Mouse (Mus musculus) Patski (cell line): ENCODE data around the gene Tmem8b. TPM values are rescaled to one million over a fixed set of nuclear protein-coding genes. Genes with fewer than 3 reads are reported as not detected.

Experiments
- ATAC-seq: fragments of 100-300 bp; one replicate; pipeline ENCODE4 v1.8.0; 2021
- CTCF ChIA-PET: fragments of 350-600 bp; sonication (Branson Sonifier 250); formaldehyde crosslinking; loops from one replicate; lab custom pipeline; 2022; ENCODE audit warnings: inconsistent platforms; lab: Charles Lee
- POLR2A ChIA-PET: fragments of 350-600 bp; sonication (Branson Sonifier 250); formaldehyde crosslinking; loops from one replicate; lab custom pipeline; 2022; ENCODE audit warnings: antibody characterized with exemption, inconsistent platforms; lab: Charles Lee
- DNase-seq: peaks from one replicate; pipeline ENCODE4 v3.0.0-alpha.2; 2011; ENCODE audit warnings: low read depth, low spot score
- H3K27me3 ChIP-seq: fragments of 371-371 bp; one replicate; pipeline ENCODE4 v1.5.1; 2021
- CTCF ChIP-seq: fragments of 100-300 bp; IDR thresholded peaks from one replicate; pipeline ENCODE4 v1.5.1; 2021
- in situ Hi-C: fragments of 300-500 bp; cut with MboI; formaldehyde crosslinking; loops from 3 replicates; pipeline ENCODE4 v1.11.1; 2018; ENCODE audit warnings: low pct_unique_long_range_greater_than_20kb, mixed read lengths
- polyA plus RNA-seq: library from polyadenylated mRNA; unstranded; gene quantifications from one replicate; pipeline ENCODE4 v1.2.3, GENCODE M21; 2021

Tmem8b gene
- polyA plus RNA-seq, 1 experiment from 2014 or later = 4.8 TPM

GRCm38 (mm10) chr4:43633736-43634135, 35.0 kb upstream of the Tmem8b start:
- ATAC-seq = no peak
- ChIA-PET POLR2A (no interaction called here), CTCF (no interaction called here)
- in situ Hi-C loops = loop anchor here (5.0 kb wide), 1 partner anchor 74 kb away; no protein-coding TSS in a partner anchor
- TF ChIP-seq CTCF = no peak
- H3K27me3 ChIP-seq = no peaks in the 10 kb centered on the region
- DNase-seq = no peak

DNA sequence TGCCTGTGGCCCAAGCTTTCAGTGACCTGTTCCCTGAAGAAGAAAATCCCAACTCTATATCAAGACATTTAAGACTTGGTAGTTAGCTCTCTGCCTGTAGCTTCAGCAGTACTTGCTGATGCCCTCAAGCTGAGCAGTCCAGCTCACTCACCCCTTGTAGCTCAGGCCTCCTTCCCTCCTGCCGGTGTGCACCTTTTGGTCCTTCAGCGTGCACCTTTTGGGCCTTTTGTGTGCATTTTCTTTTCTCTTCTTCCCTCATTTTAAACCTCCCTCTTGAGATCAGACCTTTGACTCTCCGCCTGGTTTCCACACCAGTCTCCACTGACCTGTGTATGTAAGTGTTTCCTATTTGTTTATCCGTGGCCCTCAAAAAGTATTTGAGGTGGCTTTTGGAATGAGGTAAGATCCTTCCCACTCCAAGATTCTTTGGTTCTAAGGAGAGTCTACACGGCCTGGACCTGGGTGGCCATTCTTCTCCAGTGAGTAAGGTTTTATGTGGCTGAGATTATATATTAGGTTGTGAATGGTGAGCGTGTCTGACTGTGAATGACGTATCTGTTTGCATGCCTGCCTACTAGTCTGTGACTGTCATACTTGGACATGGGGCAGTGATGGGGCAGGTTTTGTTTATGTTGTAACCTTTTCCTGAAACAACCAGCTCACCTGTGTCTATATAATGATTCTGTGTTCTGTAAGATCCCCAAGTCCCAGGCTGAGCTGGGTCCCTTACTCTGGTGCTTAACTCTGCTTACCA, 34.0 kb upstream of the Tmem8b start:
- no peaks in the 10 kb centered on the region for H3K27me3 ChIP-seq
- DNase-seq (no peak), ATAC-seq (peak; percentile 65)
- ChIA-PET POLR2A (interaction anchor here (1.5 kb wide), 1 partner anchor 21 kb away, joined by 3 read pairs; no protein-coding TSS in a partner anchor), CTCF (no interaction called here)
- in situ Hi-C loops = loop anchor here (5.0 kb wide), 1 partner anchor 73 kb away; no protein-coding TSS in a partner anchor
- no peak for TF ChIP-seq CTCF

GRCm38 (mm10) chr4:43636751-43637150, 32.0 kb upstream of the Tmem8b start:
- in situ Hi-C loops = no loop called here
- DNase-seq (no peak), ATAC-seq (no peak)
- TF ChIP-seq CTCF = no peak
- ChIA-PET POLR2A (interaction anchor here (0.6 to 0.7 kb wide), 2 partner anchors 72 to 304 kb away, joined by 3 to 5 read pairs; no protein-coding TSS in a partner anchor), CTCF (interaction anchor here (1.8 kb wide), 1 partner anchor 35 kb away, joined by 5 read pairs; no protein-coding TSS in a partner anchor)
- H3K27me3 ChIP-seq = no peaks in the 10 kb centered on the region

DNA sequence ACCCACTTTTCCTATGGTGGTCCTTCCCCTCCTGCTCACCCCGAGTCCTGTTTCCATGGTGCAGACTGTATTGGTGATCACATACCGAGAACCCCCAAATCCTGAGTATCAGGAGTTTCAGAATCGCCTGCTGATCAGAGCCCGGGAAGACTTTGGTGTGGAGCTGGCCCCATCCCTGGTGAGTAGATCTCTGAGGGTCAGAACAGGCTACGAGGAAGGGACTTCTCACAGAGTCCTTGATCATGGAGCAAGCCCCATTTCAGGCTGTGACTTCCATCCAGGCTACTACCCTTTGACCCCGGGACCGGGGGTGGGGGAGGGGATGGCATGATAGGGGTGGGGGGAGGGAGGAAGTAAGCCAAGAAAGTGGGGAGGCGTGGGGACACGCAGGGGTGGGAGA, 28.7 kb upstream of the Tmem8b start:
- in situ Hi-C loops = no loop called here
- no peak for DNase-seq
- ATAC-seq = no peak
- CTCF ChIA-PET = no interaction called here
- POLR2A ChIA-PET = no interaction called here
- no peak for TF ChIP-seq CTCF
- no peaks in the 10 kb centered on the region for H3K27me3 ChIP-seq

GRCm38 (mm10) chr4:43640491-43640890, 28.3 kb upstream of the Tmem8b start:
- CTCF ChIA-PET = no interaction called here
- no peak for DNase-seq
- H3K27me3 ChIP-seq = no peaks in the 10 kb centered on the region
- ATAC-seq = no peak
- in situ Hi-C loops = no loop called here
- POLR2A ChIA-PET = no interaction called here
- TF ChIP-seq CTCF = no peak

DNA sequence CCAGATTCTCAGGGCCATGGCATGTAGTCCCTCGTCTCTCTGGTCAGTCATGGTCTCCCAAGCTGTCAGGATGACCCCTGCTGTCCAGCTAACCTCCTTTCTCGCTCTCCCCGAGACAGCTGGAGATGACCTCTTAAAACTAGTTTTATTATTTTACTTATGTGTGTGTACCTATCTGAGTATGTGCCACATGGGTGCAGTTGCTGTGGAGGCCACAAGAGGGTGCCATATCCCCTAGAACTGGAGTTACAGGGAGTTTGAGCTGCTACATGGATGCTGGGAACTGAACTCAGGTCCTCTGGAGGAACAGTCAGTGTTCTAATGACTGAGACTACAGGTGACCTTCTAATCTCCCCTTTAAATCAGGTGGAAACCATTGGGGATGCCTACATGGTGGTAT, 19.0 kb upstream of the Tmem8b start:
- no peaks in the 10 kb centered on the region for H3K27me3 ChIP-seq
- ATAC-seq (no peak), DNase-seq (no peak)
- in situ Hi-C loops = no loop called here
- ChIA-PET CTCF (interaction anchor here (0.9 to 2.1 kb wide), 2 partner anchors 12 to 22 kb away, joined by 3 to 9 read pairs; no protein-coding TSS in a partner anchor), POLR2A (no interaction called here)
- no peak for TF ChIP-seq CTCF

- ATAC-seq = no peak
- in situ Hi-C loops = no loop called here
- DNase-seq = no peak
- ChIA-PET CTCF (no interaction called here), POLR2A (no interaction called here)
- TF ChIP-seq CTCF = no peak
- no peaks in the 10 kb centered on the region for H3K27me3 ChIP-seq
These were observed 16.0 kb upstream of the Tmem8b start for GRCm38 (mm10) chr4:43652726-43653125.

GRCm38 (mm10) chr4:43653161-43654015, 15.4 kb upstream of the Tmem8b start, which contains the start of gene Spag8:
Spag8 (minus strand) TSS chr4:43653594.
- DNase-seq (no peak), ATAC-seq (no peak)
- CTCF ChIA-PET = interaction anchor here (0.7 kb wide), 1 partner anchor 18 kb away, joined by 3 read pairs; no protein-coding TSS in a partner anchor
- no peak for TF ChIP-seq CTCF
- in situ Hi-C loops = no loop called here
- POLR2A ChIA-PET = no interaction called here
- no peaks in the 10 kb centered on the region for H3K27me3 ChIP-seq

- DNase-seq (no peak), ATAC-seq (peak; percentile 57)
- no peaks in the 10 kb centered on the region for H3K27me3 ChIP-seq
- in situ Hi-C loops = no loop called here
- no peak for TF ChIP-seq CTCF
- CTCF ChIA-PET = interaction anchor here (0.8 to 1.6 kb wide), 4 partner anchors 12 to 56 kb away, joined by 3 to 5 read pairs (median 3); no protein-coding TSS in a partner anchor
- POLR2A ChIA-PET = interaction anchor here (0.9 kb wide), 1 partner anchor 20 kb away, joined by 3 read pairs; no protein-coding TSS in a partner anchor
These were observed 13.0 kb upstream of the Tmem8b start for GRCm38 (mm10) chr4:43655656-43656338.
